Mouse (Mus musculus): Measurements from ENCODE around the gene Cdkal1. TPM values are rescaled to one million over a fixed set of nuclear protein-coding genes. Genes with fewer than 3 reads are reported as not detected.

Gene Cdkal1
- polyA plus RNA-seq, 3 experiments from 2014 or later: 29.6 to 54.2 (median 51.8) TPM

DNA sequence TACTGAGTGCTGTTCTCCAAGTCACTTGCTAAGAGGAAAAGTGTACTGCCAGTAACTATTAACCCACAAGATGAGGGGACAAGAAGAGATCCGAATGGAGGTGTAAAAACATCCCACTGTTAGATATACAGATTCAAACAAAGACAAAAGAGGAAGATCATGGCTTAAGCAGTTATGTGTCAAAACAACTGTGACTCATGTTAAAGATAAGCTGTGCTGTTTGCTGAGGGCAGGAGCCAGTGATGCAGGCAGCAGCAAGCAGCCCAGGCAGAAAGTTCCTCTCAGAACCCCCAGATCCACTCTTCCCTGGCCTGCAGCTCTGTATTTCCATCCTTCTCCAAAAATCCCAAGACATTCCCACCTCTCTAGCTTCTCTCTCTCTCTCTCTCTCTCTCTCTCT lies 230.5 kb downstream of the Cdkal1 start:
- no peak for ATAC-seq

DNA sequence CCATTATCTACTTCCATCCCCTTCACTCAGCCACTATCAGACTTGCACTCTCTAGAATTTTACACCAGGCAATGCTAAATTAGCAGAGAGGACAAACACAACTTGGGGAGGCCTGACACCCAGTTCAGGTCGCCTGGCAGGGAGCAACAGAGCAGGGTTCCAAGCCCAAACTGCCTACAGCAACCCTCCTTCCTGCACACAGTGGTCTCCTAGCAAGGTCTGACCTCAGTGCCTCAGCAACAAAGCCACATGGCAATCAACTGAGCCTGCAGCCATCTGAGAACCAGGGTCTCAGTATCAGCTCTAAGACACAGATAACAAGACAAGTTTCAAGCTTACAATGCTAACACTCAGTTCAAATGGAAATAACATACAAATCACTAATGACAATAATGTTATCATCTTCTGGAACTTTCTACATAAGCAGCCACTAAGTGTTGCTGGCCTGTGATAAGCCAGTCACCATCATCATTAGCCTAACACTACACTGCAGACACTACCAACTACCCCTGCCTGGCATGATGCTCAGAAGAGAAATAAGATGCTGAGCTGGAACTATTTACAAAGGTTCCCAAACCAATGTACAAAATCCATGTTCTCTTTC lies 231.7 kb downstream of the Cdkal1 start:
- no peak for ATAC-seq

GRCm38 (mm10) chr13:29621881-29622280 lies 233.6 kb downstream of the Cdkal1 start:
- ATAC-seq: no peak

DNA sequence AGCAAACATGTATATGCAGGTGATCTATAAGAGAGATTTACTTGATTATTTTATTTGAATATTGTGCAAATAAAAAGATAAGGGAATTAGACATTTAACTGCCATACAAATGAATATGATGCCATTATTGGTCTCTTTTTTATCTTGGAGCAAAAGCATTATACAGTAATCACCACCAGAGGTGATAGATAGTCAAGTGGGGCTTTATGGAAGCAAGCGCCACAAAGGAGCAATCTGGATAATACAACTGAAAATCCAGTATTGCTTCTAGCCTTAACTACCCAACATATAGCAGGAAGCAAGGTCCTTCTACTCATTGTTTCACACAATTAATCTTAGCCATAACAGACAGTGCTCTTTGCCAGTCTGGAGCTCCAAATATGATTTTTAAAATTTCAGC lies 234.1 kb downstream of the Cdkal1 start:
- no peak for ATAC-seq

GRCm38 (mm10) chr13:29620826-29621225 lies 234.6 kb downstream of the Cdkal1 start:
- no peak for ATAC-seq

DNA sequence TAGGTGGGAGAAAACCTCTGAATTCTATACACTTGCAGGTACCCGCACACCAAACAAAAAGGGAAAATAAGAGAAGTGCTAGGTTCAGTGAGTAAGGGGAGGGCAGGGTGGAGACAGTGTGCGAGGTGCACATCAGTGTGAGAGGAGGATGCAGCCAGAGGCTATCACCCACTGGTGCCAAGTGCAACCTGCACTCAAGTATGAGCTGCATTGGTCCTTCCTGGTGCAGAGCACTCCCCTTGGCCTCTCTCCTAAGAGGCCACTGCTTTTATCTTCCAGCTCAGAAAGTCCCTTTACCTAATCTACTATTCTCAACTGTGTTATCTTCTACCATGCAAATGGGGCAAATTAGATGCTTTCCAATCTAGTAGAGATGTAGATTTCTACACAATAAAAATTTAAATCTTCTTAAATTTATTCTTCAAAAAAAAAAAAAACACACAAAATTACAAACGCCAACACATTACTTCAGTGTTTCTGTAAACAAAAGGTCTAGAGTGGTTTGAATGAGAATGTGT lies 238.8 kb downstream of the Cdkal1 start:
- ATAC-seq: no peak

DNA sequence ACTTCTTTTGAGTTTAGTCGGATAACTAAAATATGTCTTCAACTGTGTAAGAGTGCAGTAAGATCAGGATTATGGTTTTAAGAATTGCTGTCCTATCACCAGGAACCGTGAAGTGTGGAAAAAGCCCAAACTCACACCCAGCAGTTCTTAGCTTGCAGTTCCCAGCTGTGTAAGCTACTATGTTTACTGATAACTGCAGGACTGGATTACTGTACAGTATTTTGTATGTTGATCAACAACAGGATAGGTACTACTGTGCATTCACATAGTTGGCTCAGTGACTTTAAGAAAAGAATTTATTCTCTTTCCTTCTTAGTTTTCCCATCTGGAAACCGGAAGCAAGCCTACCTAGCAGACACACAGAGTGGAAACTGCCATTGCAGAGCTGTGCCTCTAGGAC lies 239.5 kb downstream of the Cdkal1 start:
- no peak for ATAC-seq

DNA sequence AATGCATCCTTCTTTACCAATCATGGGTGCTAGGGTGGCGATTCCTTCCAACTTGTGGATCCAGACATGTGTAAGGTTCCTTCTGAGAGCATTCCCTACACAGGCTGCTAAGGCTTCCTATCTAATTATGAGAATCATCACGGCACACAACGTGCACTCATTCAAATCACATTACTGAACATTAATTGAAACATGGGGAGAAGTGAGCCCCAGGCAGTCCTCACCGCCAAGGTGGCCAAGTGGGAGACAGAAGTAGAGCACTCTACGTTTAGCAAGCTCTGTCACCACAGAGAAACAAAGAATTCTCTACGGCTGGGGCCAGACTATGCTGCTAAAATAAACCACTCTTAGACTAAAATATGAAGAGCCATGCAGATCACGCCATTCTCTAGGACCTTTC lies 240.4 kb downstream of the Cdkal1 start:
- no peak for ATAC-seq

DNA sequence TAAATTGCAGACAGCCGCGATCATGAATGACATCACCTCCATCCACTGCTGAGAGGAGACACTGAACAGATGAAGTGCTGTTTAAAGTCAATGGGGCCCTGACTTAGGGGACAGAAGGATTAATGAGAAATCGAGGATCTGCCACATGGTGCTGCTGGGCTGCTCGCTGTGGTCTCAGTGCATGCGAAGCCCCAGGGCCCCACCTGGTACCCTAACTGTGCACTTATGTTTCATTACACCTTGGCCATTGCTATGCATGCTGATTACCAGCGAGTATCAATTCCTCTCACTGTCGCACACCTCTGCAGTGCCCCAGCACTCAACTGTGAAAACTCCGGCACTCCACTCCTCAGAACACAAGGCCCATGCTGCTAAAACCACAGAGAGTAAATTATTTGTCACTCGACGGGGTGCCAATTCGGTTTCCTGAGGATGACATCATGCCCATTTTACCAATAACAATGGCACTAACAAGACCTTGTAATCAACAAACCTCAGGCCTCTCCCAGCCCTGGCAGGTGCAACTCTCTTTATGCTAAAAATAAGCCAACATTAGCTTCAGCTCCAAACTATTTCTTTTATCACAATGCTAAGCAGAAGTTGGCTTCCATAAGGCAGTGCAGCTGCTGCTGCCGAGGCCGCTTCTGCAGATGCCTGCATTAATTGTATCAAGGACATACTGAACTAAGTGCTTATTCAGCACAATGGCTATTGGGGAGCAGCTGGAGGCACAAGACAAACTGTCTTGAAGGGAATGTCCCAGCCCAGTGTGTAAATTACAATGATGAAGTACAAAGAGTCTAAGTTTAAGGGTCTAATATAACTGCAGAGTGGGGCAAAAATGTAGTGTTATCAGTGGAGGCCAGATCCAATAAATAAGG lies 245.2 kb downstream of the Cdkal1 start:
- ATAC-seq: no peak

- ATAC-seq: no peak
Observed at GRCm38 (mm10) chr13:29609441-29609840, 246.0 kb downstream of the Cdkal1 start.

DNA sequence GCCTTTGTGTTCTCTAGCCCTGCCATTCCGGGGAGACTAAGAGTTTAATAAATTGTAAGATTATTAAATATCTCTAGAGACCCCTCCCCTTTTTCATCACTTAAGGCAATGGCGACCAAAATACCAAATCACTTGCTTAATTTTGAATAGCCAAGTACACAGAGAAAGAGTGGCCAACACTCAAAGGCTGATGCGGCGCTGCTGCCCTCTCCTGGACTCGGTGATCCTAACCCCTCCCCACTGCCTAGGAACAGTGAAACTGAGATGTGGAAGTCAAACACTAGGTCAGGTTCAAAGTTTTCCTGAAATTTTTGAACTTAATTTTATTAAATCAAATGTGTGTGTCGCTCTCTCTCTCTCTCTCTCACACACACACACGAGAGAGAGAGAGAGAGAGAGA lies 251.2 kb downstream of the Cdkal1 start:
- no peak for ATAC-seq

GRCm38 (mm10) chr13:29603597-29603996 lies 251.9 kb downstream of the Cdkal1 start:
- no peak for ATAC-seq

- no peak for ATAC-seq
Observed at GRCm38 (mm10) chr13:29601033-29601432, 254.4 kb downstream of the Cdkal1 start.

- ATAC-seq: no peak
Observed at GRCm38 (mm10) chr13:29599646-29600045, 255.8 kb downstream of the Cdkal1 start.

DNA sequence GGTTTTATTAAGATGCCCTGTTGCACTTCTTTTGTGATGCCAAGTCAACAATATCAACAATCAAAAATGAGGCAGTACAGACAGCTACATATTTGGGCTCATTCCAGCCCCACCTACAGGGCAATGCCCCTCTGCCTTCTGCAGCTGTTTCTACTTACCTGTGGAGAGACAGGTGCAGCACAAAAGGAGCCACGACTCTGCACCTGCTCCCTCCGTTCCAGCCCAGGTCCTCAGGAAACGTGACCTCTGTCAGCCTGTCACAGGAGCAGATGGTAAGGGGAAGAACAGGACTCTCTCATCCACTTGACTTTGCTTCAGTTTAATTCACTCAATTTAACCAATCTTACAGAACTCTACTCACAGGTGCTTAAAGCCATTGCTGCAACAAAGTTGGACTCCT lies 258.7 kb downstream of the Cdkal1 start:
- ATAC-seq: no peak

DNA sequence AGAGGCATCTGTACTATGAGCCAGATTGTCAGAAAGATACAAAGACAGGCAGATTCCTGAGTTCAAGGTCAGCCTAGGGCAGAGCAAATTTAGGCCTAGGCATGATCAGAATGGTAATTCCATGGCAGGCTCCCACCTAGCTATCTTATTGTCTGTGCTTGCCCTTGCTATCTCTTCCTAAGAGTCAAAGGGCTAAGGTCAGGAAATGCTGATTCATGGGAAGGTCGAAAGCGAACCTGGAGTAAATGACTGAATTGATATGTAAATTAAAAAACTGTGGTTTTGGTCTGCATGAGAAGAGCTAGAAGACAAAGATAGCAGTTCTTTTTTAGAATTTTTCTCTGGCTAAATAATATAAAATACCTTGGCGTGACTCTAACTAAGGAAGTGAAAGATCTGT lies 262.4 kb downstream of the Cdkal1 start:
- ATAC-seq: no peak

DNA sequence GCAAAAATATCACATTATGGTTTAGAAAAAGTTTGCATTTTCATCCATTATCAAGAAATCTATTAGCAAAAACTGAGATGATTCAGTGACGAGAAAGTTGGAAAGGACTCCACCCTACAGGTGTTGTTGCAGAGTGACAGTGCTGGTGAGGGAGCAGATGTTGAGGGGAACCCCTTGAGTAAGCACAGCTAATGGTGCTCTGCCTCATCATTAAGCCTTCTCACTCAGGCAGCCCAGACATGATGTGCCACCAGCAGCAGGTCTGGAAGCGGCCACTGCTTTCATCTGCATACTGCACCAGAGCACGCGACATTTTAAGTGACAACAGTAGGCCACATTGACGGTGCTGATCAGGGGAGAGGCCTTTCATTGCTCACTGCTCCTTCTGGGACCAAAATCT lies 264.8 kb downstream of the Cdkal1 start:
- ATAC-seq: no peak

GRCm38 (mm10) chr13:29590164-29590563 lies 265.3 kb downstream of the Cdkal1 start:
- no peak for ATAC-seq

DNA sequence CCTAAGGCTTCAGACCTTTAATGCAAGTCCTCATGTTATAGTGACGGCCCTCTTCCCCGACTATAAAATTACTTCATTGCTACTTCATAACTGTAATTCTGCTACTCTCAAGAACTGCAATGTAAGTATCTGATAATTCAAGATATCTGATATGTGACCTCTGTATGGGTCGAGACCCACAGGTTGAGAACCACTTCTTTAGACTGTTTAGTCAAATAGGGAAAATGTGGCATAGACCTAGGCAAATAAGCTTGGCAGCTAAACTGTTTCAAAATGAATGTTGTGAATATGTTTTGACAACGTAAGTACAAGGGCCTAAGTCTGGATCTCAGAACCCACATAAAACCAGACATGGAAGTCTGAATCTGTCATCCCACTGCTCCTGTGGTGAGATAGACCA lies 266.8 kb downstream of the Cdkal1 start:
- ATAC-seq: no peak

- ATAC-seq: no peak
Observed at GRCm38 (mm10) chr13:29581762-29582700, 273.4 kb downstream of the Cdkal1 start.

GRCm38 (mm10) chr13:29580780-29581179 lies 274.7 kb downstream of the Cdkal1 start:
- no peak for ATAC-seq

DNA sequence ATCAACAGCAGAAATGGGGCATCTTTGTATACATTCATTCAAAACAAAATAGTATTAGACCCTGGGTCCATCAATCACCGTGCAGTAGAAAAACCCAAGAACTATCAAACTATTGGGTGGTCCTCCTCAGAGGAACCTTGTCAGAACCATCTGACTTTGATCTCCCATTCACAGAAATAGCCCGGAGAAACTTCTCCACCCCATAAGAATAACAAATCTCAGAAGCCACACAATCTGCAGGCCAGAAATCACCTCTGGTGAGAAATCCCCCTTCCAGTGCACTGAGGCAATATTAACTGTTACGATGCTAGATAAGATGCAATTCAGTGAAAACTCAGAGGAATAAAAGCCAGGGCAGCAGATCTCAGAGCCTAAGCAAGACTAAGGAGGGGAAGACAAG lies 275.5 kb downstream of the Cdkal1 start:
- no peak for ATAC-seq

GRCm38 (mm10) chr13:29578621-29579020 lies 276.9 kb downstream of the Cdkal1 start:
- no peak for ATAC-seq

Measured in inflammation-experienced regulatory T-cells, adult 6 months (primary cell).